Comparison of ENCODE assay signal across 21 mouse cellular contexts in genomic region chr6:75799993-75800392, GRCm38 (mm10).
"Had no signal": no experiment of that assay in that cellular context is flagged by ENCODE, and none has a peak within 500 bp of the region (broad histone marks: within the 10 kb centered on the region; RNA-seq: fewer than 3 reads in every experiment).

No protein-coding gene starts in this region.

- H3K27ac ChIP-seq: limb, embryonic 15.5 days; liver, embryonic 14.5 days; macrophage; stomach, postnatal 0 days had no signal

- H3K4me1 ChIP-seq: limb, embryonic 15.5 days had no signal

- DNase-seq: kidney, adult 18-20 months; kidney, postnatal 14 days; kidney, postnatal 4 days; left cerebral cortex, postnatal 4 days; liver, postnatal 0 days; lung, embryonic 14.5 days; right cerebral cortex, adult 18-20 months; right cerebral cortex, postnatal 14 days; right cerebral cortex, postnatal 4 days; thymus, adult 2 months; thymus, postnatal 14 days; thymus, postnatal 4 days had no signal

- H3K4me2 ChIP-seq: limb, embryonic 15.5 days; liver, embryonic 11.5 days; lung, embryonic 14.5 days had no signal

- H3K4me3 ChIP-seq: limb, embryonic 15.5 days; myocyte had no signal

- H3K9ac ChIP-seq: limb, embryonic 15.5 days; liver, embryonic 14.5 days; liver, postnatal 0 days; lung, embryonic 14.5 days had no signal

- ATAC-seq: inflammation-experienced regulatory T-cells, adult 6 months; intestine, embryonic 16.5 days; liver, postnatal 0 days; lung, postnatal 0 days had no signal

- H3K9me3 ChIP-seq: limb, embryonic 15.5 days had no signal

- H3K36me3 ChIP-seq: limb, embryonic 15.5 days had no signal

- H3K27me3 ChIP-seq: limb, embryonic 15.5 days had no signal
